Mouse (Mus musculus): ENCODE results near the gene Trp53bp1.

DNA sequence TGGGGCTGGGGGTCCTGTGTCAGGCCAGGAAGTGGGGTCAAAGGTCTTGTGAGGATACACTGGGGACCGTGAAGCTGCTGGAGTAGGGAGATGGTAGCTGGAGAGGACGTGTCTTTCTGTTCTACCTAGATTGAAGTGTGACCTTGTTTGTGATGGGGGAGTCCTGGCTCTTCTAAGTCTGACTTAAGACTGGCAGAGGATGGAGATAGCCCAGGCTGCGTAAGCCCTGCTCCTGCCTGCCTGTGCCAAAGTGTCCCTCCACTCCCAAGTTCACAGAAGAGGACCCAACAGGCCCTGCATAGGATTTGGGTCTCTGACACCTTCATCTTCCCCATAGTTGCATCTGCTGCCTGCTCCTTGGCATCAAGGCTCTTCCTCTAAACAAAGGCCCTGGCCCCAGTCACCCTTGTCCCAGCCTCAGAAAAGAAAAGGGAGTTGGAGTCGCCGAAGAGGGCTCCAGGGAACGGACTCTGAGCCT, 25.6 kb upstream of the Trp53bp1 start:
- no peak for TF ChIP-seq CTCF (IDR thresholded peaks at IDR 0.05)
- no peak for TF ChIP-seq POLR2A (IDR thresholded peaks at IDR 0.05; ENCODE audit: insufficient read depth, low read depth, low read length)
- TF ChIP-seq EP300 (IDR thresholded peaks at IDR 0.05; ENCODE audit: insufficient read depth, low read depth, low read length), result no peak
